Comparison of ENCODE assay signal across 10 mouse cellular contexts in genomic region chr2:114427426-114428157, GRCm38 (mm10).
DNase-seq lines count a peak whose midpoint lies in the region; ATAC-seq and TF ChIP-seq lines count a peak whose summit lies in the region.
"Had no signal": no experiment of that assay in that cellular context is flagged by ENCODE, and none has a peak within 500 bp of the region (broad histone marks: within the 10 kb centered on the region; RNA-seq: fewer than 3 reads in every experiment).

No protein-coding gene starts in this region.

- no peaks in the 10 kb centered on the region for H3K4me1 ChIP-seq in intestine, embryonic 16.5 days (ENCODE audit: control insufficient read depth, insufficient read depth, low read length)
- H3K4me1 ChIP-seq: embryonic facial prominence, embryonic 13.5 days had no signal

- DNase-seq in layer of hippocampus, adult 2 months (ENCODE audit: low spot score in 2 of 2) = peak; percentile 14 to 27
- DNase-seq in layer of hippocampus, adult 9-11 months = no peak
- DNase-seq in cerebellum, postnatal 10 days = peak; percentile 81 to 88
- peak; percentile 34 to 46 for DNase-seq in kidney, postnatal 4 days
- DNase-seq in ovary, postnatal 36 days (ENCODE audit: low spot score) = peak; percentile 49
- no peak for DNase-seq in spleen, adult 12 weeks (ENCODE audit: low spot score)

- TF ChIP-seq CTCF in layer of hippocampus, adult 2 months (conservative IDR thresholded peaks at IDR 0.05) = no peak

- no peaks in the 10 kb centered on the region for H3K27me3 ChIP-seq in intestine, embryonic 16.5 days (replicated peaks; ENCODE audit: control insufficient read depth, insufficient read depth, low read length)
- H3K27me3 ChIP-seq: embryonic facial prominence, embryonic 13.5 days had no signal

- no peak overlapping the region for H3K4me2 ChIP-seq in intestine, embryonic 16.5 days (ENCODE audit: low read depth, low read length)
- H3K4me2 ChIP-seq: embryonic facial prominence, embryonic 13.5 days had no signal

- no peak for ATAC-seq in CD4-positive, CD25-positive, alpha-beta regulatory T cell, adult 4 months
- no peak for ATAC-seq in intestine, embryonic 16.5 days
- ATAC-seq: Patski had no signal

- no peak overlapping the region for H3K9ac ChIP-seq in intestine, embryonic 16.5 days (ENCODE audit: low read depth, low read length)
- H3K9ac ChIP-seq: embryonic facial prominence, embryonic 13.5 days had no signal

- 73% methylated on average over 10 of the region's 10 CpGs for WGBS in intestine, embryonic 16.5 days

- H3K4me3 ChIP-seq in layer of hippocampus, adult 2 months = no peak overlapping the region
- H3K4me3 ChIP-seq in intestine, embryonic 16.5 days (ENCODE audit: low read length) = no peak overlapping the region
- H3K4me3 ChIP-seq: embryonic facial prominence, embryonic 13.5 days had no signal

- H3K9me3 ChIP-seq in intestine, embryonic 16.5 days (ENCODE audit: control insufficient read depth, low read length) = no peaks in the 10 kb centered on the region
- H3K9me3 ChIP-seq: embryonic facial prominence, embryonic 13.5 days had no signal

- H3K27ac ChIP-seq in layer of hippocampus, adult 2 months = no peak overlapping the region
- H3K27ac ChIP-seq in intestine, embryonic 16.5 days (ENCODE audit: low read length) = no peak overlapping the region
- H3K27ac ChIP-seq: embryonic facial prominence, embryonic 13.5 days had no signal

- no peaks in the 10 kb centered on the region for H3K36me3 ChIP-seq in intestine, embryonic 16.5 days (ENCODE audit: control insufficient read depth, insufficient read depth, low read length)
- H3K36me3 ChIP-seq: embryonic facial prominence, embryonic 13.5 days had no signal

Comparison
In these comparisons a context has a peak if more than half of its experiments do, and no peak if none do; other contexts are left out.
1. DNase-seq: peak in layer of hippocampus, adult 2 months (2 of 2), cerebellum, postnatal 10 days (2 of 2), kidney, postnatal 4 days (2 of 2) and ovary, postnatal 36 days (single experiment); none in layer of hippocampus, adult 9-11 months (single experiment) and spleen, adult 12 weeks (single experiment).